Mouse (Mus musculus) heart, adult 2 months (tissue): Measurements from ENCODE around the gene Med13l.

Experiments used
- CTCF ChIP-seq: fragments of 200-600 bp; IDR thresholded peaks from 2 replicates; pipeline ENCODE4 v1.8.1; 2022; ENCODE audit warnings: antibody characterized with exemption, mild to moderate bottlenecking, moderate library complexity
- EP300 ChIP-seq: fragments of 200-500 bp; IDR thresholded peaks from 2 replicates; pipeline ENCODE4 v1.6.1; 2011; ENCODE audit warnings: low read depth, low read length, control low read depth; ENCODE audit not compliant: insufficient read depth
- POLR2A ChIP-seq: fragments of 200-500 bp; IDR thresholded peaks from 2 replicates; pipeline ENCODE4 v1.6.1; 2011; ENCODE audit warnings: mild to moderate bottlenecking, low read depth, low read length, control low read depth; ENCODE audit not compliant: insufficient read depth

DNA sequence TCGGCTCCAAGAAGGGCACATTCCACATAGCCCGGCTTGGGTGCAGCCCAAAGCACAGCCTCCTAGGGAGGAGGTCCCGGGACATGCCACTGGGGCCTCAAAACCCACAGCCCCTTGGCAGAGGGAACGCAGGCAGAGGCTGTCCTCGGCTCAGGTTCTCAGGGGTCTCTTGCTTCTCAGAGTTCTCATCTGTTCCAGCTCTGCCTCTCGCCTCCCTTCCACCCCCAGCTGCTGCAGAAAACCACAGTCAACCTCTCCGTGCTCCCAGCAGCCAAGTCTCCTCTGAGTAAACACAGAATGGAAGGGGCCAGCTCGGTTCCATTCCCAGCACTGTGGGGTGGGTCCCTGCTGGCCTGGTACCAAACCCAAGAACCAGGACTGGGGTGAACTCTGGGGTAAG is 25.3 kb upstream of the Med13l start:
- TF ChIP-seq CTCF = no peak
- TF ChIP-seq EP300 = no peak
- no peak for TF ChIP-seq POLR2A
